Mouse (Mus musculus): ENCODE measurements at regions not wholly inside any gene's neighbourhood (a gene's known extent, or its start where the extent isn't known, plus 50 kb on each side); places are given as distances from the start of the nearest gene placed in this dataset.

DNA sequence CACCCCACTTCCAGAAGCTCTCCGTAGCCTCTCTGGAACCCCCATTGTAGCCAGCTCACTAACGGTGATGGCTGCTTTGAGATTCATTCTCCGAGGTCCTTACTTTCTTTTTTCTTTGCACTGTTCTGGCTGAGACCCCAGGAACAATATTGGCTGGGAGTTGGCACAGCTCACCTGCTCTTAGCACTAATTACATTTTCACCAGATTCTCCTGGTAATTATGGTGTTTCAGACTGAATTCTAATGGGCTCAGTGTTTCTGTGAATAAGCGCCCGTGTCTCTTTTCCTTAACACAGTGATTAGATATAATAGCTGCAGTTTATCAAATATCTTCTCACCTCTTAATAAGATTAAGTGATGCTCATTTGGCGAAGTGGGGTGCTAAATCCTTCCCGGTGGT lies 509.2 kb upstream of the Adamts16 start:
- DNase-seq (ENCODE audit: low spot score in 2 of 2), result no peak

DNA sequence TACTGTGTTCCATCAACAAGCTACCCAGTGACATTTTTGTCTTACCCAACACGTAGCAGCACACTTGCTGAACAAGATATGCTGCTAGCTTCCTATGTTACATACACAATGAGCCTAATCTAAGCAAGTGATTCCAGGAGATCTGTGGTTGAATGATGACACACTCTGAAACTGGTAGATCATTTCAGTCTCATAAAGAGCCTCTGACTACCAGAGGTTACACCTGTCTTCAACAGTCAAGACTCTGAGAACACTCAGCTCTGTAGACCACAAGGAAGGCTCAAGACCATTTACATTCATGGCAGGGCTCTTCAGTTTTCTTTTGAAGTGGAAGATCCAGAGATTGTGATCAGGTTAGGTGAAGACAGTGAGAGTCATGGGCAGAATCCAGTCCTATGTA lies 501.3 kb upstream of the Adamts16 start:
- DNase-seq (ENCODE audit: low spot score in 2 of 2), result no peak

DNA sequence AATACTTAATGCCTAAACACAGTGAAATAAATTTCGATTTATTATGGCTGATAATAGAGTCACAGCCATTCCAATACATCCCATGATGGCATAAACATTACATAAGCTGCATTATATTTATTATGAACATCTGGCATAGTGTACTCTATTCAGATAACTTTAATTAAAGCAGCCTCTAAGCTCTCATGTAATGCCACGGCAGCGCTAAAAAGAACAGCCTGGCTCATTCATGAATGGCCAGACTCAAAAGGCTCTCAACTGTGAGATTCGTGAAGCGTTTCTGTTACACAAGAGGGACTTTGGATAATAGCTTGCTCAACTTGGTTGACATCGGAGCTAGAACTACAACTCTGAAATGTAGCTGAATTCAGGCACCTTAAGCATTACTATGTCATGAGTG lies 497.1 kb upstream of the Adamts16 start:
- no peak for DNase-seq (ENCODE audit: low spot score in 2 of 2)

DNA sequence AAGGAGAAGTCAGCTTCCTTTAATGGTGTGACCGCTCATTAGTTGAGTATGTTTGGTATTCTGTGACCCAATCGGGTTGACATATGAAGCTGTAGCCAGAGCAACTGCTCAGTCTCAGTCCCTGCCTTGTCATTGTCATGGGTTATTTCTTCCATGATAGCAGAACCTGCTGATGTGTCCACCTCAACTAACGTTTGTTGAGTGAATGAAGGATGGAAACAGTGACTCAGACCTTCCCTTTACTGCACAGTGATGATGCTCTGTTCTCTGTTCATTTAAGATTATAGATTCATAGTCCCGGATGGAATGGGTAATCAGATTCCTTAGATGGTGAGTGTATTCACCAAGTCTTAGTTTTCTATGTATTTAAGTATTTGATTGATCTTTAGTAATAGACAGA lies 493.3 kb upstream of the Adamts16 start:
- no peak for DNase-seq (ENCODE audit: low spot score in 2 of 2)

DNA sequence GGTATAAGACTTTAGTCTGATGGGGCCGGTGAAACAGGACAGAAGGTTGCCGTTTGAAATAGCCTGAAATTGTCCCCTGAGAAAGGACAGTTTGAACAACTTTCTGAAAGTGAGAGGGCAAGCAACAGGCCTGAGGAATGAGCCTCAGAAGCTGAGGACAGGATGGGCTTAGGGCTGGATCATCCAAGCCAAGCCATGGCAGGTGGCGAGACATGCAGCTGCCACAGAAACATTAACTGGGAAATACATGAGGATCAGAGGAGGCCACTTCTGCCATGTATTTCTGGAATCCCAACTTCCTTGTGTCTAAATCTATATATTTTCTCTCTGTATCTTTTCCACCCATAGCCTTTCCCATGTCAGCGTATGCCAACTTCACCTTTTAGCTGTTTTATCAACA lies 491.5 kb upstream of the Adamts16 start:
- no peak for DNase-seq (ENCODE audit: low spot score in 2 of 2)

DNA sequence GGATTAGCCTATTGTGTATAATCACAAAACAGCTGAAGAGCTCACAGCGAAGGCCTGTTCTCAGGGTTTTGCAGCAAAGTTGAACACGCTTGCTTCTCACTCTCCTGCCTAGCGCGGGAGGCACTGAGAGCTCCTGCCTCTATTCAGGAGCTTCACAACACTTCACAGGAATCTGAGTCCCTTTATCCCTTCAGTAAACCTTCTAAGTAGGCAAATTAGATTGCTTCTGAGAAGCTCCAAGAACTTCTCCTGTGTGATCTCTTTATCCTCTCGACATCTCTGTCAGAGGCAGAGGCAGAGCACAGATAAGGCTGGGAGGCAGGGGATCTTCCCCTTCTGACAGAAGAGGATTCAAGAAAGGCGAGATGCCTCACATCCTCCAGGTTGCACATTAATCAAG lies 488.7 kb upstream of the Adamts16 start:
- no peak for DNase-seq (ENCODE audit: low spot score in 2 of 2)

DNA sequence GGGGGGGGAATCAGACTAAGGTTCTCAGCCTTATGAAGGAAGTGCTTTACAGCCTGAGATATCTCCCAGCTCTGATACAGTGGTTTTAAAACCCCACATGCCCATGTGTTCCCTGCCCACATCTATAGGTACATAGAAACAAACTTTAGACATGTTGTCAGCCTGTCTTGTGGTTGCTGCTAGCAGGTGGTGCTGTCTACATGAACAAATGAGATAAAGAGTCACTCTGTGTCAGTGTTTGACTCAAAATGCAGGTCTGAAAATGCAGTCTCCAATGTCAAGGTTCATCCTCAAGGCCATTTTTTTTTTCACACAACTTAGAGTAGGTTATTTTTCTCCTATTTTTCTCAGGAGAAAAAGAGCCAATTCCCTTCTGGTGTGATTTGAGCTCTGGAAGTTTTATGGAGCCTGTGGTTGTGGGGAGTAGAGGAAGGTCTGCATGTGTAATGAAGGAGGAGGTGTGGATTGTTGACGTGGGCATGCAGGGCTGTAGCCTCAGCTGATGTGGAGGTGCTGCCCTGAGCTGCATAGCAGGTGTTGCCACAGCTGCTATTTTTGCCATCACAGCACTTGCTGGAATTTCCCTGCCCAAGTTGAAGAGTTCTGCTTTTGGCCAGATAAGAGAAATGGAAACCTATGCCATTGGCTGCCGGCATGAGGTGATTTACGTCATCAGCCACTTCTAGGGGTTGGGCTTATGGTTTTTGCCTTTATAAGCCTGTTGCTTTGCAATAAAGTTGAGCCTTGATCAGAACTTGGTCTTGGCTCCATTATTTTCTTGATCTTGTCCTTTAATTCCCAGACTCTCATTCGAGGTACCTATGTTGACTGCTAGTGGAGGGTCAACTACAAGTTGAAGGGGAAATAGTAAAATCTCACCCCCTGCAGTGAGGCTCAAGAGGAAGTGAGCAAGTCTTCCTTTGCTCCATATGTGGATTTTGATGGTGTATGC lies 486.5 kb upstream of the Adamts16 start:
- no peak for DNase-seq (ENCODE audit: low spot score in 2 of 2)

DNA sequence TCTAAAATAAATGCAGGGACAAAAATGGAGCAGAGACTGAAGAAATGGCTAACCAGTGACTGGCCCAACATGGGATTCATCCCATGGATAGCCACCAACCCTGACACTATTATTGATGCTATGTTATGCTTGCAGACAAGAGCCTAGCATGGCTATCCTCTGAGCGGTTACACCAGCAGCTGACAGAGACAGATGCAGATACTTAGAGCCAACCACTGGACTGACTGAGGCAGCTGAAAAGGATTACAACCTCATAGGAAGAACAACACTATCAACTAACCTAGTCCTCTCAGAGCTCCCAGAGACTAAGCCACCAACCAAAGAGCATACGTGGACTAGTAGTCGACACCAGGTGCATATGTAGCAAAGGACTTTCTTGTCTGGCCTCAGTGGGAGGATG lies 478.9 kb upstream of the Adamts16 start:
- no peak for DNase-seq (ENCODE audit: low spot score in 2 of 2)

DNA sequence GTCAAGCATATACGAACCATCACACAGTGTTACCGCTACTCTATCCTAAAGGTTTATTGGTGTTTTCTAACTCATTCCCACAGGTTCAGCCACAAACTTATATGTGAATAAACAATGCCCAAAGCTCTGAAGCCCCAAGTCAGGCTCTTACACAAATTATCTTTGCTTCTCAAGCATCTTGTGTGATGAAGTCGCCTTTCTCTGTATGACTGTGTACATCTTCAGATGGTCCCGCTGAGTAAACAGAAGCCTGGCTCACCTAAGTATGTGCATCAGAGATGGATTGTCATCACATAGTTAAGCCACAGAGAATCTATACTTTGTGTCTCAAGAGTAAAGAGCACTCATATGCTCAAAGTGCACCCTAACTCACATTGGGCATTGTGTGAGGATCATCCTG lies 462.3 kb upstream of the Adamts16 start:
- DNase-seq (ENCODE audit: low spot score in 2 of 2), result no peak

DNA sequence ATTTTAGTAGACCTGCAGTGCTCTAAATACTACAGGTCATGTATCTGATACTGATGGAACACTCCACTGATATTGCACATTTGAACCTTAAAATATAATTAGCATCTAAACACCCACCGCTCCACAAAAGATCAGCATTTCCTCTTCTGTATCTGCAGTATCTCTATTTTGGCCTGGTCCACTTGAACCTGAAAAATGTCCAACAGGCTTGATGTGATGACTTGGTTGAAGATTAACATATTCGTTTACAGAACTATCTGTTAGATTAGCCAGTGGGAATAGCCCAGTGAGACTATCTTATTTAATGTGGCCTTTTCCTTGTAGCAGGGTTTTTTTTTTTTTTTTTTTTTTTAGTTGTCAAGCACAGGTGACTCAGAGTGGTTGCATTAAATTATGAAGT lies 434.4 kb upstream of the Adamts16 start:
- no peak for DNase-seq (ENCODE audit: low spot score in 2 of 2)

DNA sequence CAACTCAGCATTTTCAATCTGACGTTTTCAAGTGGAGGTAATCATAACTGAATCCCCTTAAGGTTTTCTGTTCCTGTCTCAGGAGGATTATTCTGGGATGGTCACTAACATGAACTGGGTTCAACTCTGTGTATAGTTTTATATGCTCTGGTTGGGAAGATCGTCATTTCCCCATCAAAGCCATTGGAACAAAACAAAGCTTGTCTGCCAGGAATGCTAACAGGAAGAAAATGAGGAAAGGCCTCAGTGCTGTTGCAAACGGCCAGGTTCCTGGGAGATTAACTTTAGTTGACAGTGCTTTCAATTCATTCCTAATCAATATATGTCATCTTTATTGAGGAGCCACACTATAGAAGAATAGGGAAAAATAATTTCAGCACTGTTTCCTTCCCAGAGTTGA lies 432.5 kb upstream of the Adamts16 start:
- DNase-seq (ENCODE audit: low spot score in 2 of 2), result no peak

DNA sequence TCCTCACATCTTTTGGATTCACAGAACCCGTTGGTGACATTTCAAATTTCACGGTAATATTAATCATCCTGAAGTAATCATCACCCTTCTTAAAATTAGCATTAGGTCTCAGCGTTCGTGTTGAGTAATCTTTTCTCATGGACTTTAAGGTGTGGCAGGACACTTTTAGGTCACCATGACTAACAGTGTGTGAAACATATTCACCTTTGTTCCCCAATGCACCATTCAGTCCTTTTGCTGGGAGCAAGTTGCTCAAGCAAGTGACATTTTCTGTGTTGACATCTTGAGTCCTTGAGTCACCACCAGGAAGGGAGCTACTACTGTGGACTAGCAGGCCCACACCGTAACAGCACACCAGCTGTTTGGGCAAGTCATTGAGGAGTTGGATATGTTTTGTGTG lies 431.9 kb upstream of the Adamts16 start:
- DNase-seq (ENCODE audit: low spot score in 2 of 2), result no peak

DNA sequence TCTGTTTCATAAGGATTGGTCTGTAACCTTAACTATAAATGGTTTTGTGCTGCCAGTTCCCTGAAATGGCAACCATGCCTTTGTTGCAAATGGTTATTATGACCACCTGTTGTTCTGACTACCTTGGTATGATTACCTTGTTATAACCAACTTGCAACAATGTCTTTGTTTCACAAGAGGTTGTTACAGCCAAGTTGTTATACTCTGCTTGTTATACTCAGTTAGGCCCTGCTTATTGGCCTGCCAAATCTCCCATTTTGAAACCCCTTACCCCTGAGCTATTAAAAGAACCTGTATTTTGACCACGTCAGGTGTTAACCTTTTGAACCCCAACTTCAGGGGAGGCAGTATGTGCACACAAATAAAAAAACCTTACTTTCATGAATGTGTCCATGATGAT lies 431.5 kb upstream of the Adamts16 start:
- no peak for DNase-seq (ENCODE audit: low spot score in 2 of 2)

DNA sequence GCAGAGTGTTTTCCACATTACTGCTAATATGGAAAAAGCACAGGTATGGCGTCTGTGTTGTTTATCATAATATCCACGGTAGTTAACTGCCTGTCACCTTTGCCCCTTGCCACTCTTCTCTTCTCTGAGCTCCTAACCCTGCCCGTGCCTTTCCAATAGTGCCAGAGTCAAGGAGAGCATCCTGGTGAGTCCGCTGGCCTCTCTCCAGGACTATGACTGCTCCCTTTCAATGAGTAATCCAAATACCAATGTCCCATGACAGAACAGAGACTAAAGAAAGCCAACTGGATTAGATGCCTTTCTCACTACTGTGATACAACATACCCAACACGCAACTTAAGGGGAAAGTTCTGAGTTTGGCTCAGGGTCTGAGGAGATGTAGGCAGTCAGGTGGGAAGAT lies 430.8 kb upstream of the Adamts16 start:
- DNase-seq (ENCODE audit: low spot score in 2 of 2), result no peak

DNA sequence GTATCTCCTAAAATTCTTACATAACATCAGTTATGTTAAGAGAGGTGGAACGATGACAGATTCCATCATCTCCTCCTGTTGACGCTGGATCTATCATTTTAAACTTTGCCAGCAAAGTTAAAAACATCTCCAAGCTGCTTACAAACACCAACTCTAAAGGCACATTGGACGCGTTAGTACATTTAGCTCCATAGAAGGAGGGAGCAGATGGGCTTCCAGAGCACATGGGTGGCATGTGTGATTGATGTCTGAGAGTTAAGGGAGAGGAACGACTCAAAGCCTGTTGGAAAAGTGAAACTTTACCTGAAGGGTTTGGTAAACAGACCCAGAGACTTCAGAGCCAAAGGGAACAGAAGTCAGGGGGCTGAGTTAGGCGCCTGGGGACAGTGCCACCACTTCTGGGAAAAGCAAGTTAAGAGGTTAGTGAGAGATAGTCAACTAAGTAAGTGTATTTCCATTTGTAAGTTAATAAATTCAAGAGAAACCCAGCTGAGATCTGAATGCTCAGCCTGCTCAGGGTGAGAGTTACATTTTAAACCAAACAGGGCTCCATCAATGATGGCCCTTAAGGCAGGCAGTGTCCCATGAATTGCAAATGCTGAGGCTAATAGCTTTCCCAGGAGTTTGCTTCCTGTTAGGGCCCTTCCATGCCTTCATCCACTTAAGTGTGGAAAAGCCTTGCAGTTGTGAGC lies 430.3 kb upstream of the Adamts16 start:
- no peak for DNase-seq (ENCODE audit: low spot score in 2 of 2)

DNA sequence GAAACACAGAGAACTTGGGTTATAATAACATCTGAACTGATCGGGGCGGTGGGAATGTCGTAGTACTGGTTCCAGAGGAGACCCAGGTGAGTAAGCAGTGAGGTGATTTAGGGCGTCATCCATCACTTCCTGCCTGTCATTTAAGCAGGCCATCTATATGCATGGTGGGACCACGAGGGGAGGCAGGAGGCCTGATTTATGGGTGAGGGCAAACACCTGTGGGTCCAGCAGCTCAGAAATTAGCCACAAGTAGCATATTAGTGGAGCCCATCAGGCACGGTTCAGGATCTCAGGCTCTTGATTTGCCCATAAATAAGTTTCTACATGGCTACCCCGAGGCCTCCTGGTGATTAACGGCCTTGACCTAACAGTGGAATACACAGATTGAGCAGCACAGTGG lies 428.8 kb upstream of the Adamts16 start:
- DNase-seq (ENCODE audit: low spot score in 2 of 2), result no peak

DNA sequence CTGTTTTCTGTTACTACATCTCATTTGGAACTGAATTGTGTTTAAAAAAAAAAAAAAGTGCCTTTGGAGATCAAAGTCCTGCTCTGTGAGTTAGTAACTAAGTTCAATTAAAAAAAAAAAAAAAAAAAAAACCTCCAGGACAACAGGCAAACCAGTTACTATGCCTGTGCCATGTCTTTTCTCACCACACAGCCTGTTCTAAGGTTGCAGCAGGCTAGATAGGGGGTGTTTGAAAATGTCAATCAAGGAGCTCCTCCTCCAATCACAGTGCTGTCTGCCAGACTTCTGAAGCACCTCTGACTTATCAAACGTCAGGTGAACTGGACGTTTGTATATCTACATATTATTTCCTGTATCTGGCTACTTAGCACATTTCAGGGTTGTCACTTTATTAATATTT lies 427.9 kb upstream of the Adamts16 start:
- DNase-seq (ENCODE audit: low spot score in 2 of 2), result no peak

DNA sequence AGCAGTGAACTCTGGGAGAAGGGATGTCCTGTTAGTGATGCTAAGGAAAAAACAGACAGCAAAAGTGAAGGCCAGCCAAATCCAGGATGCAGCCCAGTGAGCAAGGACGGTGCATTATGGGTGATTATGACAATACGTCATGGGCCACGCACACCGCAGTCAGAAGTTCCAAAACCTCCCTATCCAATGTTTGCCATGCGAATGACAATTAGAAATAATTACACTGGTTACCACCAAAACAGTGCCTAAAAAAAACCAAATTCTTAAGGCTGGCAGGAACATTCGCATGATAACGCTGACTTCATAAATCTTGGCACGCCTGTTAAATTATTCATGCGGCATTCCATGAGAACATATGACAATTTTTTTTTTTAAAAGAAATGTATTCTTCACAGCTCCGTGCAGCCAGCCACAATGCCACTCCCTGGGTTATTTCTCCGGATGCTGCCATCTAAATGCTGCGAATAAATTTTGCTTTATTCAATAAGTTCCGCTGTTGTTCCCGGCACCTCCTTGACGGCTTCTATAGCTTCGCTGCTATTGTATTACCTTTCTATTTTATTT lies 421.8 kb upstream of the Adamts16 start:
- no peak for DNase-seq (ENCODE audit: low spot score in 2 of 2)

DNA sequence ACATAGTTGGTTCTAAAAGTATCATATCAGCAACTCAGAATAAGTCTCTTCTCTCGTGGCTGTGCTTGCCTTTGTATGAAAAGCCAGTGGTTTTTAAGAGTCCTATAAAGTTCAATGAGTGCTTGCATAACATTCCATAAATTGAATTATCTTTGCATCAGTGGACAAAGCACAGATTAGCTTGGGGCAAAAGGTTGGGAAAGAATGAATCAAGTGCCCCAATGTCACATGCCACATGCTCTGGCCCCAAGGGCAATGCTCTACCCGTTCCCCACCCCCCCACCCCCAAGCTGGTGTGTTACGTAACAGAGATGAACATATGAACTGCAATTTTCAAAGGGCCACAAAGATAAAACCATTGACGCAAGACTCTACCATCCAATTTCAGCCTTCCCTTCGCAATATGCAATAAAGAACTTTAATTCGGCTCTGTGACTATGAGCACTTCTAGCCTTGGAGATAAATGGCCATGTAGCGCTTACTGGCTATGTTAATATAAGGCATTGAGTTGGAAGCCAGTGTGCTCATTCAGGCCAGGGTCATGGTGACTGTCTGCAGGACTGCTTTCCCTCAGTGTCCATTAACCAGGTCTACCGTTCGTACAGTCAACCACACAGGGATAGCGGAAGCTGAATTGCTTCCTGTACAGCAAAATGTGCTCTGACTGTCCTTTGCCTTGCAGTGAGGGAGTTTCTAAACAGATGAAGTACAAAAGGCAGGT lies 421.1 kb upstream of the Adamts16 start:
- DNase-seq (ENCODE audit: low spot score in 2 of 2), result no peak

DNA sequence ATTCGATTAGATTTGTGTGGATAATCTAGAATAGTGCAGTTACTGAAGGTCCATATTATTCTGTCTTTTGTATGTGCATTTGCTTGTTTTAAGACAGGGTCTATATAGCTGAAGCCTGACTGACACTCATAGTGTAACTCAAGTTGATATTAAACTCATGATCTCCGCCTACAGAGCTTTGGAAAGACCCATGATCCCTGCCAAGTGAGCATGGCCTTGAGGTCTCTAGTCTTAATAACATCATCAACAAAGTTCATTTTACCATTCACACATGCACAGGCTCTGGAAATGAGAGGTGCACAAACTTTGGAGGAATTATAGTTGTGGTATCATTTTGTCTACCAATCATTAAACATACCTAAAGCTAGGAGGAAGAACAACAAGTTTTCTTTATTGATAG lies 412.4 kb upstream of the Adamts16 start:
- DNase-seq (ENCODE audit: low spot score in 2 of 2), result no peak

DNA sequence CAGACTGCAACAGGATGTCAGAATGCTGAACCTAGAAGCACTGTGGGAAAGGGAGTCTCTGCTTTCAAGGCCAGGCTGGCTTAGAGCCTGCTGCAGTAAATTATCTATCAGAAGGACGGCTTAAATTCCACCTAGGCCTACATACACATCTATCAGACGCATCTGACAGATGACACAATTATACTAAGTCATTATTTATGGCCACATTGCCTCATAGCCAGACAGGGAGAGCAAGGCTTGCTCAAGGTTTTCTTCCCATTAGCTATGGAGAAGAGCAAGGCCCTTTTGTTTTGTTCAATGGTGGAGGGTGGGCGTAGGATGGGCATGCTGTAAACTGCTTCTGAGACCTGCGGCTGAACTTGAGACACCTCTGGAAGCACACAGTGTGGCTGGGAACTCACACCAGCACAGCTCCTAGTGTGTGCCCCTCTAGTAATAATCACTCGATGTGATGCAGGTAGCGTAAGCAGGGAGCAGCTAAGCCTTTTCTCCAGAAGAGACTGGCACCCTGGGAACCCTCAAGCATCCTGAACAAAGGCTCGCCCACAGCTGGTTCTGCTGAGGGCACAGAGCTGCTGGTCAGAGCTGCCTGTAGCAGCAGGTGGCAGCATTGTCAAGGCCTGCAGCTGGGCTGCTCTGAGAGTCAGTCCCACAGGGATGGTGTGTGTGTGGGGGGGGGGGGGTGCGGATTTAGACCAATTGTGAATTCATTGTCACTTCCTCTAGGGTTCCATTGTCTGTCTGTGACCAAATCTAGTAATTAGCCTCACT lies 406.8 kb upstream of the Adamts16 start:
- DNase-seq (ENCODE audit: low spot score in 2 of 2), result peak in 1 of 2 experiments; percentile 18

DNA sequence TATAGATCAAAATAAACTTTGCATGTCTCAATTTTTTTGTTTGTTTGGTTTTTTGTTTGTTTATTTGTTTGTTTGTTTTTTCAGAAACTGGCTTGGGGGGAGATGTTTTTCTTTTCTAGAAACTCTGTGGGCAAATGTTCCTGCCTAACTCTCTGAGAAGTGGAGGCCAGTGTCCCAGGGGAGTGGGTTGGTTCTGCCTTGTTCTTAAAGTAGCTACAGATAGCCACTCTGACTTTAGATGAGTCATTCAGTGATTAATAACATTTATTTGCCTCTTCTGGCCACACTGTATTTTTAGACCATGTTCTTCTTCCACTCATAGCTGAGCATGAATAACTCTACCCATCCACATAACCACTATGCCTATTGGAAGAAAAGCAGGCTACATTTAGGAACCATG lies 405.6 kb upstream of the Adamts16 start:
- no peak for DNase-seq (ENCODE audit: low spot score in 2 of 2)
